ENCODE assay signal across 8 mouse cellular contexts in the genomic region with DNA sequence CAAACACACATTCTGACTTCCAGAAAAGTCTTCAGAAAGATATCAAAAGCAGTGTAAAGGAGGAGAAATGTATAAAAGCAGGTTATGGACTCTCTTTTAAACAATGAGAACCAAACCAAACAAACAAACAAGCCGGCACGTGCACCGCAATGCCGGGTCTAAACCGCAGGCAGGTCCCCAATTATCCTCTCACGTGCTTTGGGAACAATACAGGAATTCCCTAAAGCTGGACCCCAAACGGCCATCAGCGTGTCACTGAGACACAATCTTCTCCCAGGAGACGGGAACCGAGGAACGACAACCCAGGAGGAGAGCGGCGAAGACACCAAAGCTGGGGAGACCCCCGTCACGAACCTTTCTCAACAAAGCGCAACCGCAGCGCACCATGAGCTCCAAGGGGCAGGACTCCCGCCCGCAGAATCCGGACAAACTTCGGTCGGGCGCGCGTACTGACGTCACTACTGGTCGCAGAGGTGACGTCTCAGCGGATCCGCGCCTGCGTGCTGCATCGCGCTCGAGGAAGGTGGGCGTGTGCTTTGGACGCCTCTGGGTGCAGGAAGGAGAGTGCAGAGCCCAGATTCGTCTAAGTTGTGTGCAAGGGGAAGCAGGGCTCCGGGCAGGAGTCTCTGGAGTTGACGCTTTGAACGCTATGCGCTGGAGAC. TPM values are rescaled to one million over a fixed set of nuclear protein-coding genes. Genes with fewer than 3 reads are reported as not detected.
A peak's percentile ranks its signal among the peaks of the same experiment; 100 is the strongest.
DNase-seq lines count a peak whose midpoint lies in the region; ATAC-seq and TF ChIP-seq lines count a peak whose summit lies in the region.

Gene Gtpbp10, minus strand, starts transcription at position 460 of the 662 bp plus-strand sequence.

- peak within 1 kb of the TSS; percentile 78 for H3K4me2 ChIP-seq in forebrain, embryonic 16.5 days (ENCODE audit: low read length)
- peak within 1 kb of the TSS; percentile 80 for H3K4me2 ChIP-seq in liver, postnatal 0 days (ENCODE audit: low read depth, low read length)
- peak within 1 kb of the TSS; percentile 67 for H3K4me2 ChIP-seq in neural tube, embryonic 13.5 days

- peak within 1 kb of the TSS; percentile 77 for H3K9ac ChIP-seq in forebrain, embryonic 16.5 days (replicated peaks; ENCODE audit: low read depth, low read length)
- H3K9ac ChIP-seq in liver, postnatal 0 days (replicated peaks) = peak within 1 kb of the TSS; percentile 77
- peak within 1 kb of the TSS; percentile 77 for H3K9ac ChIP-seq in neural tube, embryonic 13.5 days

- intact Hi-C loops in heart, postnatal 25 days (cut with DNase I) = loop anchor here (2.0 kb wide), 1 partner anchor 44 kb away; the partner anchor contains the start of gene Cldn12

- no peaks in the 10 kb centered on the region for H3K27me3 ChIP-seq in G1E (ENCODE audit: insufficient read depth, low read length)
- H3K27me3 ChIP-seq in cerebellum, adult 2 months (ENCODE audit: control insufficient read depth, insufficient read depth, low read length) = no peaks in the 10 kb centered on the region
- no peaks in the 10 kb centered on the region for H3K27me3 ChIP-seq in forebrain, embryonic 16.5 days (replicated peaks; ENCODE audit: control insufficient read depth, insufficient read depth, low read length)
- H3K27me3 ChIP-seq in liver, postnatal 0 days (ENCODE audit: insufficient read depth, low read length) = no peaks in the 10 kb centered on the region
- no peaks in the 10 kb centered on the region for H3K27me3 ChIP-seq in neural tube, embryonic 13.5 days

- no peak for DNase-seq in G1E (ENCODE audit: low spot score)
- peak; percentile 89 to 94 for DNase-seq in cerebellum, adult 2 months
- DNase-seq in heart, postnatal 25 days (ENCODE audit: low spot score) = peak; percentile 82
- peak; percentile 90 for DNase-seq in layer of hippocampus, adult 11-12 months (ENCODE audit: low spot score)
- peak; percentile 94 for DNase-seq in liver, postnatal 0 days
- peak; percentile 75 for DNase-seq in telencephalon, adult 2 months (ENCODE audit: low read depth, low spot score)

- TF ChIP-seq CTCF in G1E (IDR thresholded peaks at IDR 0.05; ENCODE audit: low read depth, low read length) = no peak
- TF ChIP-seq CTCF in cerebellum, adult 2 months (IDR thresholded peaks at IDR 0.05; ENCODE audit: borderline replicate concordance, insufficient read depth, low read depth, low read length) = no peak
- no peak for TF ChIP-seq CTCF in liver, postnatal 0 days (IDR thresholded peaks at IDR 0.05; ENCODE audit: low read depth)

- no peak for TF ChIP-seq EP300 in liver, postnatal 0 days (IDR thresholded peaks at IDR 0.05; ENCODE audit: low read depth)

- peak; percentile 81 for TF ChIP-seq POLR2A in cerebellum, adult 2 months (IDR thresholded peaks at IDR 0.05; ENCODE audit: borderline replicate concordance, insufficient read depth, low read length)

- peaks cover 8% of the 10 kb centered on the region for H3K9me3 ChIP-seq in G1E (replicated peaks)
- H3K9me3 ChIP-seq in forebrain, embryonic 16.5 days (ENCODE audit: control insufficient read depth, low read length) = no peaks in the 10 kb centered on the region
- no peaks in the 10 kb centered on the region for H3K9me3 ChIP-seq in liver, postnatal 0 days (ENCODE audit: low read length)
- H3K9me3 ChIP-seq in neural tube, embryonic 13.5 days = no peaks in the 10 kb centered on the region

- H3K4me1 ChIP-seq in G1E (ENCODE audit: insufficient read depth, low read depth, low read length) = peaks cover 28% of the 10 kb centered on the region
- no peaks in the 10 kb centered on the region for H3K4me1 ChIP-seq in cerebellum, adult 2 months (ENCODE audit: control insufficient read depth, insufficient read depth, low read length)
- H3K4me1 ChIP-seq in forebrain, embryonic 16.5 days (replicated peaks; ENCODE audit: control insufficient read depth, insufficient read depth, low read length) = peaks cover 12% of the 10 kb centered on the region
- H3K4me1 ChIP-seq in liver, postnatal 0 days (ENCODE audit: insufficient read depth) = peaks cover 6% of the 10 kb centered on the region
- peaks cover 18% of the 10 kb centered on the region for H3K4me1 ChIP-seq in neural tube, embryonic 13.5 days (replicated peaks)

- WGBS in cerebellum, adult 2 months = under 1% methylated on average over 43 of the region's 43 CpGs
- under 1% methylated on average over 43 of the region's 43 CpGs for WGBS in forebrain, embryonic 16.5 days
- under 1% methylated on average over 43 of the region's 43 CpGs for WGBS in liver, postnatal 0 days (ENCODE audit: insufficient replicate concordance)
- under 1% methylated on average over 43 of the region's 43 CpGs for WGBS in neural tube, embryonic 13.5 days

- peak within 1 kb of the TSS; percentile 69 for H3K4me3 ChIP-seq in G1E (ENCODE audit: low read depth, low read length)
- peak within 1 kb of the TSS; percentile 93 for H3K4me3 ChIP-seq in cerebellum, adult 2 months (replicated peaks; ENCODE audit: insufficient read depth, low read depth, low read length)
- H3K4me3 ChIP-seq in forebrain, embryonic 16.5 days (replicated peaks; ENCODE audit: low read length) = peak within 1 kb of the TSS; percentile 86
- peak within 1 kb of the TSS; percentile 71 for H3K4me3 ChIP-seq in liver, postnatal 0 days (ENCODE audit: low read depth, low read length)
- peak within 1 kb of the TSS; percentile 70 for H3K4me3 ChIP-seq in neural tube, embryonic 13.5 days

- H3K36me3 ChIP-seq in G1E (replicated peaks) = peaks cover 6% of the 10 kb centered on the region
- peaks cover 6% of the 10 kb centered on the region for H3K36me3 ChIP-seq in forebrain, embryonic 16.5 days (ENCODE audit: control insufficient read depth, insufficient read depth)
- peaks cover 6% of the 10 kb centered on the region for H3K36me3 ChIP-seq in liver, postnatal 0 days (replicated peaks; ENCODE audit: insufficient read depth, low read length)
- H3K36me3 ChIP-seq in neural tube, embryonic 13.5 days = peaks cover 11% of the 10 kb centered on the region

- ATAC-seq in G1E (ENCODE audit: extremely low read depth, insufficient number of reproducible peaks, low FRiP score, poor library complexity, severe bottlenecking) = peak; percentile 52; the same call in 1 of the 2 replicates
- peak; percentile 100 for ATAC-seq in forebrain, embryonic 16.5 days
- ATAC-seq in liver, postnatal 0 days = peak; percentile 99
- ATAC-seq in neural tube, embryonic 13.5 days (ENCODE audit: low read depth) = peak; percentile 100

- no peak within 1 kb of the TSS for H3K27ac ChIP-seq in cerebellum, adult 2 months (ENCODE audit: insufficient read depth, low read length)
- H3K27ac ChIP-seq in forebrain, embryonic 16.5 days (ENCODE audit: low read length) = peak within 1 kb of the TSS; percentile 57
- H3K27ac ChIP-seq in liver, postnatal 0 days (ENCODE audit: low read depth) = peak within 1 kb of the TSS; percentile 68
- peak within 1 kb of the TSS; percentile 80 for H3K27ac ChIP-seq in neural tube, embryonic 13.5 days (replicated peaks)

RNA-seq across cellular contexts. Expression of gene Gtpbp10, which starts in this region (rescaled TPM):
- total RNA-seq in G1E (2014; fragmentation: Nextera tagmentation) = 0.38 and 0.73 TPM in 2 replicates
- total RNA-seq in G1E (2017) = 2.6 and 2.7 TPM in 2 replicates
- 0.15 and 0.17 TPM in 2 replicates for polyA plus RNA-seq in G1E (2012)
- 9.0 and 9.2 TPM in 2 replicates for polyA plus RNA-seq in cerebellum, adult 2 months (2012; rRNA removed)
- polyA plus RNA-seq in forebrain, embryonic 16.5 days (2015; fragmentation: Nextera tagmentation; extraction: Ambion mirVana) = 26.7 and 27.6 TPM in 2 replicates
- 10 to 100 TPM in 1 of 2 experiments, 1 to 10 TPM in 1; 9.4 to 10.5 TPM for total RNA-seq in heart, postnatal 25 days (2021)
- 9.3 and 9.9 TPM in 2 replicates for polyA plus RNA-seq in liver, postnatal 0 days (2015; fragmentation: Nextera tagmentation; extraction: Ambion mirVana)
- 19.1 and 20.3 TPM in 2 replicates for polyA plus RNA-seq in neural tube, embryonic 13.5 days (2015; fragmentation: Nextera tagmentation; extraction: Ambion mirVana)
